Mouse (Mus musculus) olfactory bulb, adult 2 months (tissue): ENCODE data around the gene Ctnna3.

Experiments used
- CTCF ChIP-seq: fragments of 200-500 bp; IDR thresholded peaks from 2 replicates; pipeline ENCODE4 v1.5.1; 2012; ENCODE audit warnings: low read depth, mild to moderate bottlenecking, low read length, moderate library complexity; ENCODE audit not compliant: insufficient read depth
- POLR2A ChIP-seq: fragments of 200-500 bp; IDR thresholded peaks from 2 replicates; pipeline ENCODE4 v1.6.1; 2012; ENCODE audit warnings: mild to moderate bottlenecking, low read depth, low read length, moderate library complexity; ENCODE audit not compliant: insufficient read depth

- no peak for TF ChIP-seq CTCF
- TF ChIP-seq POLR2A, result no peak
Measured at GRCm38 (mm10) chr10:64224007-64224406, 794.1 kb downstream of the Ctnna3 start.
